Mouse (Mus musculus): ENCODE measurements around the gene Cux2.

Gene Cux2

GRCm38 (mm10) chr5:122016744-122017143, 33.2 kb downstream of the Cux2 start:
- DNase-seq (ENCODE audit: low spot score in 2 of 2): no peak

GRCm38 (mm10) chr5:122015149-122015548, 34.8 kb downstream of the Cux2 start:
- DNase-seq (ENCODE audit: low spot score in 2 of 2): no peak

GRCm38 (mm10) chr5:122014671-122015070, 35.2 kb downstream of the Cux2 start:
- no peak for DNase-seq (ENCODE audit: low spot score in 2 of 2)

GRCm38 (mm10) chr5:122011289-122011688, 38.6 kb downstream of the Cux2 start:
- DNase-seq (ENCODE audit: low spot score in 2 of 2): no peak

- DNase-seq (ENCODE audit: low spot score in 2 of 2): no peak
These were observed 41.9 kb downstream of the Cux2 start for GRCm38 (mm10) chr5:122007946-122008441.

- no peak for DNase-seq (ENCODE audit: low spot score in 2 of 2)
These were observed 46.4 kb downstream of the Cux2 start for GRCm38 (mm10) chr5:122003460-122003859.

- DNase-seq (ENCODE audit: low spot score in 2 of 2): no peak
These were observed 47.8 kb downstream of the Cux2 start for GRCm38 (mm10) chr5:122002148-122002547.

- DNase-seq (ENCODE audit: low spot score in 2 of 2): peak in 1 of 2 experiments; percentile 35
These were observed 48.6 kb downstream of the Cux2 start for GRCm38 (mm10) chr5:122001311-122001710.

GRCm38 (mm10) chr5:122000381-122000780, 49.5 kb downstream of the Cux2 start:
- DNase-seq (ENCODE audit: low spot score in 2 of 2): peak in 1 of 2 experiments; percentile 55

- DNase-seq (ENCODE audit: low spot score in 2 of 2): peak in 1 of 2 experiments; percentile 55
These were observed 50.7 kb downstream of the Cux2 start for GRCm38 (mm10) chr5:121998981-121999795.

GRCm38 (mm10) chr5:121998281-121998680, 51.6 kb downstream of the Cux2 start:
- DNase-seq (ENCODE audit: low spot score in 2 of 2): no peak

GRCm38 (mm10) chr5:121996701-121997100, 53.2 kb downstream of the Cux2 start:
- DNase-seq (ENCODE audit: low spot score in 2 of 2): no peak

- no peak for DNase-seq (ENCODE audit: low spot score in 2 of 2)
These were observed 55.1 kb downstream of the Cux2 start for GRCm38 (mm10) chr5:121994808-121995207.

GRCm38 (mm10) chr5:121991914-121992313, 58.0 kb downstream of the Cux2 start:
- DNase-seq (ENCODE audit: low spot score in 2 of 2): no peak

- no peak for DNase-seq (ENCODE audit: low spot score in 2 of 2)
These were observed 64.0 kb downstream of the Cux2 start for GRCm38 (mm10) chr5:121985855-121986254.

GRCm38 (mm10) chr5:121981650-121982131, 68.2 kb downstream of the Cux2 start:
- peak in 1 of 2 experiments; percentile 34 for DNase-seq (ENCODE audit: low spot score in 2 of 2)

GRCm38 (mm10) chr5:121976331-121976730, 73.6 kb downstream of the Cux2 start:
- no peak for DNase-seq (ENCODE audit: low spot score in 2 of 2)

- no peak for DNase-seq (ENCODE audit: low spot score in 2 of 2)
These were observed 76.4 kb downstream of the Cux2 start for GRCm38 (mm10) chr5:121973541-121973940.

GRCm38 (mm10) chr5:121972680-121973192, 77.2 kb downstream of the Cux2 start:
- no peak for DNase-seq (ENCODE audit: low spot score in 2 of 2)

GRCm38 (mm10) chr5:121968999-121969398, 80.9 kb downstream of the Cux2 start:
- DNase-seq (ENCODE audit: low spot score in 2 of 2): no peak

- DNase-seq (ENCODE audit: low spot score in 2 of 2): peak in 1 of 2 experiments; percentile 40
These were observed 81.5 kb downstream of the Cux2 start for GRCm38 (mm10) chr5:121968416-121968815.

GRCm38 (mm10) chr5:121967520-121967919, 82.4 kb downstream of the Cux2 start:
- DNase-seq (ENCODE audit: low spot score in 2 of 2): no peak

- no peak for DNase-seq (ENCODE audit: low spot score in 2 of 2)
These were observed 83.0 kb downstream of the Cux2 start for GRCm38 (mm10) chr5:121966940-121967339.

Measured in cerebellum, postnatal 4 days (tissue).